Mouse (Mus musculus): Measurements from ENCODE around the gene Prdm1.
A peak's percentile ranks its signal among the peaks of the same experiment; 100 is the strongest.

Gene Prdm1

GRCm38 (mm10) chr10:44456757-44457595, 71.3 kb downstream of the Prdm1 start:
- DNase-seq (ENCODE audit: low read depth, low spot score): no peak

- DNase-seq (ENCODE audit: low read depth, low spot score): no peak
Measured at GRCm38 (mm10) chr10:44454753-44455152, 73.5 kb downstream of the Prdm1 start.

- no peak for DNase-seq (ENCODE audit: low read depth, low spot score)
Measured at GRCm38 (mm10) chr10:44454111-44454510, 74.2 kb downstream of the Prdm1 start.

GRCm38 (mm10) chr10:44450835-44451234, 77.5 kb downstream of the Prdm1 start:
- no peak for DNase-seq (ENCODE audit: low read depth, low spot score)

- no peak for DNase-seq (ENCODE audit: low read depth, low spot score)
Measured at GRCm38 (mm10) chr10:44450108-44450507, 78.2 kb downstream of the Prdm1 start.

- DNase-seq (ENCODE audit: low read depth, low spot score): no peak
Measured at GRCm38 (mm10) chr10:44449666-44450065, 78.6 kb downstream of the Prdm1 start.

GRCm38 (mm10) chr10:44448165-44448564, 80.1 kb downstream of the Prdm1 start:
- DNase-seq (ENCODE audit: low read depth, low spot score): no peak

GRCm38 (mm10) chr10:44447406-44448139, 80.7 kb downstream of the Prdm1 start:
- no peak for DNase-seq (ENCODE audit: low read depth, low spot score)

- no peak for DNase-seq (ENCODE audit: low read depth, low spot score)
Measured at GRCm38 (mm10) chr10:44447001-44447400, 81.3 kb downstream of the Prdm1 start.

GRCm38 (mm10) chr10:44444415-44444814, 83.9 kb downstream of the Prdm1 start:
- DNase-seq (ENCODE audit: low read depth, low spot score): no peak

GRCm38 (mm10) chr10:44443696-44444095, 84.6 kb downstream of the Prdm1 start:
- no peak for DNase-seq (ENCODE audit: low read depth, low spot score)

GRCm38 (mm10) chr10:44439732-44440131, 88.6 kb downstream of the Prdm1 start:
- no peak for DNase-seq (ENCODE audit: low read depth, low spot score)

GRCm38 (mm10) chr10:44437614-44438013, 90.7 kb downstream of the Prdm1 start:
- no peak for DNase-seq (ENCODE audit: low read depth, low spot score)

GRCm38 (mm10) chr10:44435956-44436355, 92.3 kb downstream of the Prdm1 start:
- DNase-seq (ENCODE audit: low read depth, low spot score): no peak

- DNase-seq (ENCODE audit: low read depth, low spot score): no peak
Measured at GRCm38 (mm10) chr10:44434702-44435181, 93.6 kb downstream of the Prdm1 start.

GRCm38 (mm10) chr10:44432235-44432634, 96.1 kb downstream of the Prdm1 start:
- no peak for DNase-seq (ENCODE audit: low read depth, low spot score)

- DNase-seq (ENCODE audit: low read depth, low spot score): no peak
Measured at GRCm38 (mm10) chr10:44431689-44432088, 96.6 kb downstream of the Prdm1 start.

- DNase-seq (ENCODE audit: low read depth, low spot score): no peak
Measured at GRCm38 (mm10) chr10:44429177-44429888, 99.0 kb downstream of the Prdm1 start.

- peak; percentile 38 for DNase-seq (ENCODE audit: low read depth, low spot score)
Measured at GRCm38 (mm10) chr10:44427891-44428361, 100.4 kb downstream of the Prdm1 start.

- DNase-seq (ENCODE audit: low read depth, low spot score): no peak
Measured at GRCm38 (mm10) chr10:44427426-44427825, 100.9 kb downstream of the Prdm1 start.

GRCm38 (mm10) chr10:44425013-44425412, 103.3 kb downstream of the Prdm1 start:
- DNase-seq (ENCODE audit: low read depth, low spot score): no peak

GRCm38 (mm10) chr10:44421896-44422295, 106.4 kb downstream of the Prdm1 start:
- DNase-seq (ENCODE audit: low read depth, low spot score): no peak
